Mouse (Mus musculus) c-Kit-positive CD71-positive TER-119-negative erythroid progenitor cells, embryonic 14.5 days (primary cell): ENCODE data around the gene St13.
"Not testable (repeated sequence)": the region's sequence is repeated elsewhere in the genome, so short reads cannot be mapped to it uniquely, and the experiment has no call there.

Experiments used
- DNase-seq: peaks from one replicate; pipeline ENCODE4 v3.0.0-alpha.2; 2013; ENCODE audit warnings: low read depth

Gene St13

GRCm38 (mm10) chr15:81399638-81400315, at the start of gene St13, which contains the start of gene Xpnpep3:
Gene St13, minus strand, starts transcription at chr15:81400077.
Gene Xpnpep3, plus strand, starts transcription at chr15:81400138.
- peak; percentile 96 for DNase-seq

GRCm38 (mm10) chr15:81448463-81448862, 48.6 kb upstream of the St13 start:
- peak; percentile 57 for DNase-seq

DNA sequence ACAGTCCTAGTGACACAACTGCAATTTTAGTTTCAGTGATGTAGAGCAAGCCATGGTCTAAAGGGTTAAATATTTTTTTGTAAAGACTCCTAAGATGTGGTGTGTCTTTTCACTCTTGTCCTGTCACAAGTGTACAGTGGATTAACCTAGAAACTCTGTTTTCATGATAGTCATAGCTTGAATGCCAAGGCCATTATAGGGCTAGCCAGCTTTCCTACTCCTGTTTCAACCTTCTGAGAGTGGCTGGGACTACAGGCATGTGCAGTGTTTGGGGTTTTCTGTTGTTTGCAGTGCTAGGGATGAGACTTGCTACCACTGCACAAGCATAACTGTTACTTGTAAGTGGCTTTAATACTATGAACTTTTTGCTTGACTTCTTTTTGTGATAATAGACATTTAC, 39.4 kb upstream of the St13 start:
- DNase-seq, result no peak

GRCm38 (mm10) chr15:81438345-81438744, 38.5 kb upstream of the St13 start:
- no peak for DNase-seq

DNA sequence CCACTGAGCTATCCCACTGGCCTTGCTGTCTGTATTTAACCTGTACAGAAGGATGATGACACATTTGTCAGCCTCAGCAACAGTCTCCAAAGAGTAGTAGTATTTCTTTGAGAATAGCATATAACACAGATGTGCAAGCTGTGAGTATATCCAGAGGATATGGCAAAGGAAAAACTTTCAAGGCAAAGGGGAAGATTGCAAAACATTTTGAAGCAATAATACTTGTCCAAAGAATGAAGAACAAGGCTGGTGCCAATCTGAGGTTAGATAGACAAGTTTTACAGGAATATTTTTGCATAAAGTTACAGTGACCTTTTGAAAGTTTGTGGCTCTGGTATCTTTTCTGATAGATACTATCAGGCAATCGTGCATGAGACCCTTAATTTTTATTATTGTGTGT, 31.3 kb upstream of the St13 start:
- DNase-seq, result no peak

- DNase-seq, result no peak
Measured at GRCm38 (mm10) chr15:81427947-81428346, 28.1 kb upstream of the St13 start.

DNA sequence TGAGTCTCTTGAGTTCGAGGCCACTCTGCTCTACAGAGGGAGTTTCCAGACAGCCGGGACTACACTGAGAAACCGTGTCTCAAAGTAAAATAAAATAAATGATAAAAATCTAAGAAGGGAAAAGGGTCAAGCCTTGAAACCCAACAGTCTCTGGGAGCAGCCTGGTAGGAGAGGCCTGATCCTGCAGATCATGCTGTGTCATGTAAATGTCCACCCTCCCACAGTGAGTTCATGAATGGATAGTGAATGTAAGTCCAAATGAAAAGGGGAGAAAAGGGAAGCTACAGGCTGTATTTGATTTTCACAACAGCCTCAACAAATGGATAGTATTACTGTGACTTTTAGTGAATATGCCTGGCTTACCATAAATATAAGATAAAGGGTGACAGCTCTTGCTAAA, 25.4 kb upstream of the St13 start:
- no peak for DNase-seq

- no peak for DNase-seq
Measured at GRCm38 (mm10) chr15:81422156-81422681, 22.3 kb upstream of the St13 start.

- DNase-seq, result no peak
Measured at GRCm38 (mm10) chr15:81421454-81421853, 21.6 kb upstream of the St13 start.

DNA sequence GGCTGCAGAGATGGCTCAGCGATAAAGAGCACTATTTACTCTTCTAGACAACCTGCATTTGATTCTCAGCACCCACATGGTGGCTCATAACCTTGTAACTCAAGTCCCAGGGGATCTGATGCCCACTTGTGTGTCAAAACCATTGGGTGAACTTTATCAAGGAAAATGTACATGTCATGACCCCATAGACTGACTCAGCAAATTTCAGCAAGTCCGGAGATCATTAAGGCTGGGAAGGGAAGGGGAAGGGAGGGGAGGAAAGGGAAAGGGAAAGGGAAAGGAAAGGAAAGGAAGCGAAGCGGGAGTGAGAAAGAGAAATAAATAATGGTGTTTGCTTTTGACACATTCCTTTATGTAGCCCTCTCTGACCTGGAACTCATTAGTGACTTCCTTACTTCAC, 18.2 kb upstream of the St13 start:
- no peak for DNase-seq

DNA sequence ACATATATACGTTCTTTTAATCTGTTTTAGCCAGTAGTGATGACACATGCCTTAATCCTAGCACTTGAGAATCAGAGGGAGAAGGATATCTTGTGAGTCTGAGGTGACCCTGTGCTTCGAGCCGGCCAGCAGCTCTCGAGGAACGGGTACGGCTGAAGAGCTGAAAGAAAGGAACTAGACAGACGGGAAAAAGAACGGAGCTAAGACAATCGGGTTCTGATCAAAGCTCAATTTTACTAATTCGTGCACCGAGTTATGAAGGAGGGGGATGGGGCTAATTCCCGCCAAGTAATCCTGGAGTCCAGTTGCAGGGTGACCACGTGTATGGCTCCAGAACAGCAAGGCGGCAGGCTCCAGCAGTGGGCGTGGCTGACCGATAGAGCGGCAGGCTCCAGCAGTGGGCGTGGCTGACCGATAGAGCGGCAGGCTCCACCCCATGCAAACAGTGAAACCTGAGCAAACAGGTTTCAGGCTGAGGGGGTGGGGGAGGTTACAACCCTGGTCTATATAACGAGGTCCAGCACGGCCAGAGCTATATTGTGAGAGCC, 17.0 kb upstream of the St13 start:
- not testable (repeated sequence) for DNase-seq

- DNase-seq, result no peak
Measured at GRCm38 (mm10) chr15:81408199-81408598, 8.3 kb upstream of the St13 start, which contains the start of gene Dnajb7. Gene Dnajb7, minus strand, starts transcription at chr15:81408299.

DNA sequence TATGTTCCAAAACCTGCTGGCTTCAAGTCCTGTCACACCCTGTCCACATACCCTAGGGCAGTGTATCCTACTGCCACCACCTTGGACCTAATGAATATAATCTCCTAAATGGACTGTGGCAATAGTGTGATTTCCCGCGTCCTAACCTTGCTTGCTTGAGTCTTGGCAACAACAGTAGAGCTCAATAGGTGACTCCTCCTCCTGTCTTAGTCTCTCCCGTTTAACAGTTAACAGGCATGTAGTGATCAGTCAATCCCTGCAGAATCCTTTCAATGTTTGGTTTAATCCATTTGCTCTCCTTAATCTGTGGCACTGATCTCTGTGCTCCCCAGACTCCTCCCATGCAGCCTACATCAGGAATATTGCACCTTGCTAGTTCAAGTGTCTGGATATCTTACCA, 5.1 kb upstream of the St13 start:
- DNase-seq, result no peak

DNA sequence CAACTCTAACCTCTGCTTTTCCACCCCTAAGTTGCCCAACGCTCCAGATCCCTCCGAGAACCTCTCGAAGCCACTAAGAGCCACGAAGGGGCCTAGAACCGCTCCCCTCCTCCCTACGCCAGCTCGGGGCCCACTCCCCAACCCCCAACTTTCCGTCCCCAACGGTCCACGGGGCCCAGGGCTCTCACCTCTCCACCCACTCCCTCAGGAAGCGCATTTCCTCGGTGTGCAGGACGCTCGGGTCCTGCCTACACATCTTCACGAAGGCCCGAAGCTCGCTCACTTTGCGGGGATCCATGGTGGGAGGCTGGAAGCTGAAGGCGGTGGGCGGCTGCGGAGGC, 610 bp downstream of the St13 start:
- DNase-seq, result peak; percentile 15

DNA sequence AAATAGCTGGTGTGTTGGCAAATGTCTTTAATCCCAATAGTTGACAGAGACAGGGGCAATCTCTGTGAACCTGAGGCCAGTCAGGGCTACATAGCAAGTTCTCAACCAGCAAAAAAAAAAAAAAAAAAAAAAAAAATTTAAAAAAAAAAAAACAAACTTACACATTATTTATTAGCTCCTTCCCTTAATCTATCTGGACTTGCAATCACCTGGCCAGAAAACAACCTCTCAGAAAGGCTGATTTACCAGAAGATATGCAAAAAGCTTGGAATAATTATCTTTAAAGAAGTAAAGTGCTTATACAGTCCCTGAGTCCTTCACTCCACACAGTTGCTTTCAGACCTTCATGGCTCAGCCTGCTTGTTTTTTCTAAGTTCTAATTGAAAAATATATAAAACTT, 1.7 kb downstream of the St13 start:
- no peak for DNase-seq

DNA sequence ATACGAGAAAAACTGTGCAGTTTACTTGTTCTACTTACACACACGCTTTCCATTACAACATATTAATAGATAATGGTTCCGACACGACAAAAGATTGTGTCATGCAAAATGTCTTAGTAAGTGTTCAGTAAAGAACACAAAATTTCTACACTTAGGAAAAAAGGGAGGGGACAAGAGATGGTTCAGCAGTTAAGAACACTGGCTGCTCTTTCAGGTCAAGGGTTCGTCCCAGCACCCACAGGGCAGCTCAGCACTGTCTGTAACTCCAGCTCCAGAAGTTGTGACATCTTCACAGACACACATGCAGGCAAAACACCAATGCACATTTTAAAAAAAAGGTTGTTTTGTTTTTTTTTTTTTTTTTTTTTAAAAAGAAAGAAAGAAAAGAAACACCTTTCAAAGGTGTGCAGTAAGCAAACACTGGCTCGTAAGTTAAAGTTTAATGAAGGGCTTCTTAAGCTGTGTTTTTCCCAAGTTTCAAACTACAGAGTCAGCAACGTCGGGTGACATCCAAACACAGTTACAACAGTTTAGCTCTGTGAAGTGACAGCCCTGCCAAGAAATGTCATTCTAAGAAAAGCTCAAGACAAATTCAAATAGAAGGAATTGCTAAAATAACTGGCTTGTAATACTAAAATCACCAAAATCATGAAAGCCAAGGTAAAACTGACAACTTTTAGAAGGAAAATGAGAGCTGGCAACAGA, 5.5 kb downstream of the St13 start:
- no peak for DNase-seq

DNA sequence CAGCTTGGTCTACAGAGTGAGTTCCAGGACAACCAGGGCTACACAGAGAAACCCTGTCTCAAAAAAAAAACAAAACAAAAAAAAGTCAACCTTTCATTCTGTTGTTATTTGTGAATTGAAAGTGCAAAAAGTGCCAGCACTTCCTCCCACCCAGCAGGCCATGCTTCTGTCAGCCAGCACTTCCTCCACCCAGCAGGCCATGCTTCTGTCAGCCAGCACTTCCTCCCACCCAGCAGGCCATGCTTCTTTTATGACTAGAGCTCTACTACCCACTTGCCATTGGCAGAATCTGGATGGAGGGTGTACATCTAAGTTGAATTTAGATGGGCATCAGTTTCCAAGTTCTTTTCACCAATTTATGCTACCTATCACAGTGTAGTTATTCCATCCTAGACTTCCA, 6.9 kb downstream of the St13 start:
- no peak for DNase-seq

DNA sequence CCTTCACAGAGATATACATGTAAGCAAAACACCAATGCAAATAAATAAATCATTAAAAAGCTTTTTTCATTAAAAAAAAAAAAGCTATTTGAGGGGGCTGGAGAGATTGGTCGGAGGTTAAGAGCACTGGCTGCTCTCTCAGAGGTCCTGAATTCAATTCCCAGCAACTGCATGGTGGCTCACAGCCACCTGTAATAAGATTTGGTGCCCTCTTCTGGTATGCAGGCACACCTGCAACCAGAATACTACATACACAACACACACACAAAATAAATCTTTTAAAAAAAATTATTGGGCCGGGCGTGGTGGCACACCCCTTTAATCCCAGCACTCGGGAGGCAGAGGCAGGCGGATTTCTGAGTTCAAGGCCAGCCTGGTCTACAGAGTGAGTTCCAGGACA, 13.6 kb downstream of the St13 start:
- DNase-seq, result no peak

DNA sequence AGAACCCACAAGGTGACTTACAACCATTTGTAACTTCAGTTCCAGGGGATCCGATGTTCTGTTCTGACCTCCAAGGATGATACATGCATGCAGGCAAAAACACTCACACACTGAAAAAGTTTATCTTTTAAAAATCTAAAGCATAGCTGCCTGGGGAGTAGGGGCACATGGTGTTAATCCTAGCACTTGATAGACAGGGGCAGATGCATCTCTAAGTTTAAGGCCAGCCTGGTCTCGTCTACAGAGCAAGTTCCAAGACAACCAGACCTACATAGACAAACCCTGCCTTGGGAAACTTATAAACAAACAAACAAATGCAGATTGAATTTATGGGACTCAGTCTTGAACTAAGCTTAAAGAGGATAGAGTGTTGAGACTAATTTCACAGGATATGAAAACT, 21.0 kb downstream of the St13 start:
- no peak for DNase-seq

DNA sequence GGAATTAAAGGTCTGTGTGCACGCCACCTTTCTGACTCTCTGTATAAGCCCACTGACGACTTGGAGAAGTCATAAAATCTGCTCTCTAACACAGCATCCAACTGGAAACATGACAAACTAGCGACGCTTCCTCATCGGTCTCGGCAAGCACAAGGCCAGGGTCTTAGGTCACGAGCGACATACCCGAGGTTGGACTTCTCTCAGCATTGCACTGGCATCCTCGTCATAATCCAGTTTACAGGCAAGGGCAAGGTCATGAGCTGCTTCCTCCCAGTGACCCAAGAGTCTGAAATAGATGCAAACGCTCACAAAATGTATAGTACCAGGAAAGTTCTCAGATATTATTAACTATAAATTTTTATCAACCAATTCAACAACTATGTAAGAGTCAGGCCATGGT, 25.3 kb downstream of the St13 start:
- DNase-seq, result no peak

GRCm38 (mm10) chr15:81370356-81370755, 29.5 kb downstream of the St13 start:
- DNase-seq, result no peak

DNA sequence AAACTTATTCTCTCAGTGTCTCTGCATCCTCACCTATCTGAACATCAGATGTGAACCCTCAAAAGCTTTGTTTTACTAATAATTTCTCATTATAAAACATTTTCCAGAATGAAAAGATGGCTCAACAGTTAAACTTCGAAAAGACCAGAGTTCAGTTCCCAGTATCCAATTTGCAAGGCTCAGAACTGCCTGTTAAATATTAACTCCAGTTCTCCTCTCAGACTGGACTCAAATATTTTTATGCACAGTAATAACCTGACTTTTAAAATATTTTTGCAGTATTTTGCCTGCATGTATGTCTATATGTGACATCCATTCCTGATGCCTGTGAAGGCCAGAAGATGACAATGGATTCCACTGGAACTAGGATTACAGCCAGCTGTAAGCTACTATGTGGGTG, 31.3 kb downstream of the St13 start:
- no peak for DNase-seq

DNA sequence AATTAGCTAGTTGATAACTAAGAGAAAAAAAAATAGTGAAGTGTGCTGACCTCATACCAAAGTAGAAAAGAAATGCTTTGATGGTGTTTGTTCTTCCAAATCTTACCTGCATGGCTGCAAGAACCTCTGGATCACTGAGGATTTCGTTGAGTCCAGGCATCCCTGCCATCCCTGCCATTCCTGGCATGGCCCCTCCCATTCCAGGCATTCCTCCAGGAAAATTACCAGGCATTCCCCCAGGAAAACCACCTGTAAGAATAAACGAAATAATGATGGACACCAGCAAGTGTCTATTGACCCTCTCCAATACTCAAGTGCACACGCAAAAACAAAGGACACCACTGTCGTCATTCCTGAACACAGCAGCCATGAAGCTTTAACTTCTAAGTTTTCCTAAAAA, 33.6 kb downstream of the St13 start:
- DNase-seq, result no peak
